ENCODE assay signal across 20 mouse cellular contexts in the genomic region with DNA sequence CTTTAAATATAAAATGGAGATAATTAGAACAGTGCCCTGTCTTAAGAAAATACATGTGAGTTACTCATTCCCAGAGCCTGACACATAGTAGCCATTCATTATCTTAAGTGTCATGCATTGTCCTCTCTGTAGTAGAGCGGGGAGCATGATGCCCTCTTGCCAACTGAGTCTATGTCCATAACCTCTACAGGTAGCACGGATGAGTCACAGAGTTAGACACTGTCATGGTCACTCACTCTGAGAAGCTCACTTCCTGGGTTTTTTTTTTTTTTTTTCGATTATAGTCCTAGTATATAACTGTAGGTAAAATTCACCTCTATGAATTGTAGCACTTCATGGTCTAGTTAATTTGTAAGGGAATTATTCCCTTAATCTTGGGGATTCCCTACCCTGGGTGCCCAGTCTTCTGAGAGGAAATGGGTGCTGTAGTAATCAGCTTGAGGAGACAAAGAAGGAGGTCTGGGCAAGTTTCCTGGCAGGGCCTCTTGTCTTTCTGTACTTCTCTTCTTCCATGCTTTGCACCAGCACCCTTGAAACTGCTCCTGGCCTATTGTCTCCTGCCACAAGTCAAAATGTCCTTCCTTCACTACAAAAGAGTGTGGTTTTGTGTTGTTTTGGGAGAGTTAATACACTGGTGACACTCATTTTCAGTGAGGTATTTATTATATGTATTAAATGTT.
DNase-seq lines count a peak whose midpoint lies in the region; ATAC-seq lines count a peak whose summit lies in the region.
"Had no signal": no experiment of that assay in that cellular context is flagged by ENCODE, and none has a peak within 500 bp of the region (broad histone marks: within the 10 kb centered on the region; RNA-seq: fewer than 3 reads in every experiment).

No protein-coding gene starts in this region.

- no peak for ATAC-seq in liver, embryonic 12.5 days
- ATAC-seq: forebrain, postnatal 0 days; intestine, embryonic 16.5 days; midbrain, embryonic 13.5 days had no signal

- H3K4me3 ChIP-seq in liver, embryonic 12.5 days, result no peak overlapping the region
- no peak overlapping the region for H3K4me3 ChIP-seq in brown adipose tissue, adult 24 weeks (ENCODE audit: insufficient read depth, low read depth, low read length)
- H3K4me3 ChIP-seq: embryonic facial prominence, embryonic 13.5 days; hindbrain, embryonic 12.5 days; midbrain, embryonic 13.5 days; myocyte; stomach, embryonic 15.5 days had no signal

- H3K4me2 ChIP-seq in liver, embryonic 12.5 days, result 0 out of 2 replicates have a peak overlapping the region, but pooled peaks have one; percentile 1
- H3K4me2 ChIP-seq: embryonic facial prominence, embryonic 13.5 days; hindbrain, embryonic 12.5 days; midbrain, embryonic 13.5 days; stomach, embryonic 15.5 days had no signal

- peaks cover 17% of the 10 kb centered on the region for H3K4me1 ChIP-seq in liver, embryonic 12.5 days
- no peaks in the 10 kb centered on the region for H3K4me1 ChIP-seq in brown adipose tissue, adult 24 weeks (ENCODE audit: control insufficient read depth, insufficient read depth, insufficient read length, low read length)
- H3K4me1 ChIP-seq: hindbrain, embryonic 12.5 days; midbrain, embryonic 13.5 days; stomach, embryonic 15.5 days had no signal

- no peak for DNase-seq in liver
- peak; percentile 41 for DNase-seq in CD4-positive helper T cell, adult 2 months (ENCODE audit: low read depth, low spot score)
- peak; percentile 27 to 52 for DNase-seq in natural killer cell, adult 2 months (ENCODE audit: low spot score in 2 of 2)
- DNase-seq in heart, postnatal 4 days, result no peak
- no peak for DNase-seq in heart, adult 8-10 months (ENCODE audit: low spot score)
- no peak for DNase-seq in lung, postnatal 36 days
- DNase-seq: adrenal gland, adult 8-10 months; cerebellum, adult 9-10 months; forebrain, postnatal 0 days; retina, postnatal 1 day had no signal

- H3K27ac ChIP-seq in liver, embryonic 12.5 days, result no peak overlapping the region
- peak overlapping the region; percentile 40; the same call in 1 of the 2 replicates for H3K27ac ChIP-seq in brown adipose tissue, adult 24 weeks (replicated peaks; ENCODE audit: low read depth, low read length)
- H3K27ac ChIP-seq: hindbrain, embryonic 12.5 days; kidney, postnatal 0 days; midbrain, embryonic 13.5 days; stomach, embryonic 15.5 days had no signal

- no peak overlapping the region for H3K9ac ChIP-seq in liver, embryonic 12.5 days
- H3K9ac ChIP-seq: embryonic facial prominence, embryonic 13.5 days; forebrain, postnatal 0 days; hindbrain, embryonic 12.5 days; midbrain, embryonic 13.5 days; stomach, embryonic 15.5 days had no signal

- 70% methylated on average over 3 of the region's 3 CpGs for WGBS in liver, embryonic 12.5 days (ENCODE audit: insufficient replicate concordance)

- peaks cover 89% of the 10 kb centered on the region for H3K36me3 ChIP-seq in liver, embryonic 12.5 days

- H3K27me3 ChIP-seq in liver, embryonic 12.5 days (replicated peaks), result no peaks in the 10 kb centered on the region
- H3K27me3 ChIP-seq: embryonic facial prominence, embryonic 13.5 days; hindbrain, embryonic 12.5 days; midbrain, embryonic 13.5 days; stomach, embryonic 15.5 days had no signal

- H3K9me3 ChIP-seq in liver, embryonic 12.5 days (replicated peaks), result no peaks in the 10 kb centered on the region
- H3K9me3 ChIP-seq: embryonic facial prominence, embryonic 13.5 days; G1E; hindbrain, embryonic 12.5 days; midbrain, embryonic 13.5 days; stomach, embryonic 15.5 days had no signal

Comparison
In these comparisons a context has a peak if more than half of its experiments do, and no peak if none do; other contexts are left out.
1. DNase-seq: peak in CD4-positive helper T cell, adult 2 months (single experiment) and natural killer cell, adult 2 months (2 of 2); none in liver (single experiment), heart, postnatal 4 days (single experiment), heart, adult 8-10 months (single experiment) and lung, postnatal 36 days (single experiment).